Mouse (Mus musculus) liver, embryonic 14.5 days (tissue): ENCODE measurements around the gene Atp8a2.

ENCODE experiments used
- CTCF ChIP-seq: IDR thresholded peaks from 2 replicates; pipeline ENCODE4 v1.5.1; 2016; ENCODE audit warnings: antibody characterized with exemption, low read depth, control low read depth
- EP300 ChIP-seq: IDR thresholded peaks from 2 replicates; pipeline ENCODE4 v1.6.1; 2016; ENCODE audit warnings: antibody characterized with exemption, low read depth

GRCm38 (mm10) chr14:59867749-59868148 lies 329.2 kb downstream of the Atp8a2 start:
- no peak for TF ChIP-seq CTCF
- no peak for TF ChIP-seq EP300
